Mouse (Mus musculus) myocyte (in vitro differentiated cells): Measurements from ENCODE around the gene Lrrc8c.

Experiments
- MAX ChIP-seq: IDR thresholded peaks from one replicate; pipeline ENCODE4 v1.6.1; 2011; ENCODE audit warnings: low read depth, mild to moderate bottlenecking, control low read depth
- POLR2A ChIP-seq: IDR thresholded peaks from one replicate; pipeline ENCODE4 v1.6.1; 2011; ENCODE audit warnings: low read depth, mild to moderate bottlenecking, control low read depth, moderate library complexity; ENCODE audit not compliant: insufficient read length
- TCF3 ChIP-seq: IDR thresholded peaks from one replicate; pipeline ENCODE4 v1.6.1; 2011; ENCODE audit warnings: low read depth, control low read depth; ENCODE audit not compliant: insufficient read length
- USF1 ChIP-seq: IDR thresholded peaks from one replicate; pipeline ENCODE4 v1.6.1; 2011; ENCODE audit warnings: low read depth, mild to moderate bottlenecking, control low read depth, moderate library complexity

DNA sequence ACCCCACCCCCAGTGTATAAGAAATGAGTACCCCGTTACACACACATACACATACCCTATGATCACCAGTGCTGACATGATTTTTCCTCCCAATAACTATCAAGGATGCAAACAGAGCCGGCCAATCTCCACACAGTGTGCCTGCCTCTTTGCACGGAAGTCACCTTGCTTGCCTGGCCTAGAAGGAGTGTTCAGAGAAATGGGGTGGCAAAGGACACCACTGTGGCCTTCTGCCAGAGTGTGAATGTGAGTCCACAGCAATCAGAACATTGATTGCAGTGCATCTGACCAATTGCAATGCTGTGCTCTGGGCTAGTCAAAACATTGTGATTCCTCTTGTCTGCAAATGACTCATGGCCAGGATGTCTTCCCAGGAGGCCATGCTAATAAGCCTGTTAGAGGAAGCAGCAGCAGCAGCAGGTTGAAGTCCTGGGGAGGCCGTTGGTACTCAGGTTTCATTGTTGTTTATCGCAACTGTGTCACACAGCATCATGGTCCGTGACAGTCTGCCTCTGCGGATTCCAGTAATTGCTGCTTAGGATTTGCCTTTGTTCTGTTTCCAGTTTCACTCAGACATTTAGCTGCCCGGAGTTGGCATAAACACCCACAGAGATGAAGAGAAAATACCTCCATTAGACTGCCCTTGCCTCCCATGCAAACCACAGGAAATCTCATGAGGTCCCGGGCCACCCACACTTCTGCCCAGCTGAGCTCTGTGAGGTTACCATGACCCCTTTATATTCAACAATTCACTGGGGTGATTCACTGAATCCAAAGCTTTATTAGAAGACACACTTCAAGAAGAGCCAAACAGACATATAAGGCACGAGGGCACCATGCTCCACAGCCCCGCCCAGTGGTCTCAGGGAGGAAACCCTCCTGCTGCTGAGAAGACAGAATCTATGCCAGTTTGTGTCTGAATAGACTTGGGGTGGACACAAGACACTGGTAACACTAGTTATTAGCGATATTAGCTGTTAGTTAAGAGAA is 18.8 kb upstream of the Lrrc8c start:
- TF ChIP-seq USF1, result no peak
- TF ChIP-seq POLR2A, result peak; percentile 20
- TF ChIP-seq TCF3, result no peak
- no peak for TF ChIP-seq MAX
